Mouse (Mus musculus) A20 (cell line): Measurements from ENCODE around the gene Zmynd10.

ENCODE experiments used
- DNase-seq: peaks from one replicate; pipeline ENCODE4 v3.0.0-alpha.2; 2011; ENCODE audit warnings: low read depth, low spot score

Gene Zmynd10

GRCm38 (mm10) chr9:107547026-107547425, at the start of gene Zmynd10:
Zmynd10 (plus strand) TSS chr9:107547298.
- DNase-seq, result peak; percentile 94

- no peak for DNase-seq
Measured at GRCm38 (mm10) chr9:107500708-107501286, 46.3 kb upstream of the Zmynd10 start.

GRCm38 (mm10) chr9:107502131-107502846, 44.8 kb upstream of the Zmynd10 start:
- DNase-seq, result no peak

- DNase-seq, result no peak
Measured at GRCm38 (mm10) chr9:107504662-107505537, 42.2 kb upstream of the Zmynd10 start.

- DNase-seq, result no peak
Measured at GRCm38 (mm10) chr9:107508266-107508665, 38.8 kb upstream of the Zmynd10 start.

GRCm38 (mm10) chr9:107510384-107511100, 36.6 kb upstream of the Zmynd10 start:
- no peak for DNase-seq

- DNase-seq, result no peak
Measured at GRCm38 (mm10) chr9:107511436-107511835, 35.7 kb upstream of the Zmynd10 start.

GRCm38 (mm10) chr9:107512326-107512725, 34.8 kb upstream of the Zmynd10 start:
- DNase-seq, result no peak

- peak; percentile 59 for DNase-seq
Measured at GRCm38 (mm10) chr9:107514303-107514955, 32.7 kb upstream of the Zmynd10 start.

- DNase-seq, result no peak
Measured at GRCm38 (mm10) chr9:107520331-107520730, 26.8 kb upstream of the Zmynd10 start.

- DNase-seq, result no peak
Measured at GRCm38 (mm10) chr9:107521190-107521589, 25.9 kb upstream of the Zmynd10 start.

- DNase-seq, result no peak
Measured at GRCm38 (mm10) chr9:107521711-107522399, 25.2 kb upstream of the Zmynd10 start.

- DNase-seq, result no peak
Measured at GRCm38 (mm10) chr9:107522400-107522711, 24.7 kb upstream of the Zmynd10 start.

- DNase-seq, result no peak
Measured at GRCm38 (mm10) chr9:107526198-107527026, 20.7 kb upstream of the Zmynd10 start.

- peak; percentile 95 for DNase-seq
Measured at GRCm38 (mm10) chr9:107533791-107534407, 13.2 kb upstream of the Zmynd10 start, which contains the start of gene Tmem115. Tmem115 (plus strand) TSS chr9:107533945.

- DNase-seq, result peak; percentile 50
Measured at GRCm38 (mm10) chr9:107534408-107535202, 12.5 kb upstream of the Zmynd10 start.

- DNase-seq, result no peak
Measured at GRCm38 (mm10) chr9:107538231-107538630, 8.9 kb upstream of the Zmynd10 start.

- no peak for DNase-seq
Measured at GRCm38 (mm10) chr9:107538711-107539110, 8.4 kb upstream of the Zmynd10 start.
